Mouse (Mus musculus) forebrain, embryonic 15.5 days (tissue): ENCODE measurements around the gene Serpinb7. TPM values are rescaled to one million over a fixed set of nuclear protein-coding genes. Genes with fewer than 3 reads are reported as not detected.

Experiments used
- ATAC-seq: fragments of 200-750 bp; cut with Nextera tagmentation; replicated peaks from 2 replicates; pipeline ENCODE4 v1.8.0; 2017; ENCODE audit warnings: mild to moderate bottlenecking, moderate TSS enrichment, moderate library complexity
- H3K27ac ChIP-seq: fragments of 300-500 bp; sonication (generic); replicated peaks from 2 replicates; pipeline ENCODE4 v1.5.1; 2015; ENCODE audit warnings: mild to moderate bottlenecking, inconsistent platforms
- H3K27me3 ChIP-seq: fragments of 300-500 bp; sonication (generic); 2 replicates; pipeline ENCODE4 v1.6.1; 2015; ENCODE audit warnings: inconsistent platforms
- H3K36me3 ChIP-seq: fragments of 300-500 bp; sonication (generic); 2 replicates; pipeline ENCODE4 v1.6.1; 2015; ENCODE audit warnings: mild to moderate bottlenecking, inconsistent platforms
- H3K4me1 ChIP-seq: fragments of 300-500 bp; sonication (generic); 2 replicates; pipeline ENCODE4 v1.6.1; 2015; ENCODE audit warnings: inconsistent platforms
- H3K4me2 ChIP-seq: fragments of 300-500 bp; sonication (generic); replicated peaks from 2 replicates; pipeline ENCODE4 v1.6.1; 2015; ENCODE audit warnings: mild to moderate bottlenecking, inconsistent platforms
- H3K4me3 ChIP-seq: fragments of 300-500 bp; sonication (generic); 2 replicates; pipeline ENCODE4 v1.5.1; 2015; ENCODE audit warnings: mild to moderate bottlenecking, inconsistent platforms
- H3K9ac ChIP-seq: fragments of 300-500 bp; sonication (generic); replicated peaks from 2 replicates; pipeline ENCODE4 v1.6.1; 2015; ENCODE audit warnings: mild to moderate bottlenecking, inconsistent platforms
- H3K9me3 ChIP-seq: fragments of 300-500 bp; sonication (generic); 2 replicates; pipeline ENCODE4 v1.6.1; 2016; ENCODE audit warnings: inconsistent platforms
- WGBS: fragments of 180-500 bp; shearing (Covaris S2); methylation state at CpG from one replicate; pipeline ENCODE4 v1.1.7; 2015; ENCODE audit warnings: mixed read lengths; 5-methylcytosine and 5-hydroxymethylcytosine counted together
- polyA plus RNA-seq: library from polyadenylated mRNA; unstranded; fragments of >200 nt; fragmentation: Nextera tagmentation; extraction: Ambion mirVana; gene quantifications from 2 replicates; pipeline ENCODE4 v1.2.1, GENCODE M21; 2015

Serpinb7 gene
- polyA plus RNA-seq = not detected in 2 replicates

DNA sequence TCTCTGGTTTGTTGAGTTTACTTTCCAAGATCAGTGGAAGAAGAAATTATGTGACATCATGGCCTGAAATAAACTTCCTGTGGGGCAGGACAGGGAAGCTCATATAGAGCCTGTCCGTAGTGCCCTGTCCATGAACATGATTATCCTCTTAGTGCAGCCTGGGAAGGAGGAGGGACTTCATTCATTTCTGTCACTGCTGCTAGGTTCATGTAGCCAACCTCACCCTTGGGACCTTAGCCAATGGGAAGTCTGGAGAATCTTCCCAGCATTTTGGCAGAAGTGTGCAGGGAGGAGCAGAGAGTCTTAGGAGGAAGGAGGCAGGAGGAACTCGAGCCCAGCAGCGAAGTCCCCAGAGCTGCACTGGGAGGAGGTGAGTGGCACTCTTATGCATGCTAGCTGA lies at the start of gene Serpinb7:
TSS of gene Serpinb7 (plus strand) at position 301 of the 400 bp plus-strand sequence.
- no peak for ATAC-seq
- Histone ChIP-seq H3K4me1 (no peaks in the 10 kb centered on the region), H3K36me3 (no peaks in the 10 kb centered on the region), H3K27me3 (no peaks in the 10 kb centered on the region), H3K27ac (no peak within 1 kb of the TSS), H3K9me3 (no peaks in the 10 kb centered on the region), H3K4me3 (no peak within 1 kb of the TSS), H3K4me2 (no peak within 1 kb of the TSS), H3K9ac (no peak within 1 kb of the TSS)
- 82% methylated on average over 3 of the region's 3 CpGs for WGBS

DNA sequence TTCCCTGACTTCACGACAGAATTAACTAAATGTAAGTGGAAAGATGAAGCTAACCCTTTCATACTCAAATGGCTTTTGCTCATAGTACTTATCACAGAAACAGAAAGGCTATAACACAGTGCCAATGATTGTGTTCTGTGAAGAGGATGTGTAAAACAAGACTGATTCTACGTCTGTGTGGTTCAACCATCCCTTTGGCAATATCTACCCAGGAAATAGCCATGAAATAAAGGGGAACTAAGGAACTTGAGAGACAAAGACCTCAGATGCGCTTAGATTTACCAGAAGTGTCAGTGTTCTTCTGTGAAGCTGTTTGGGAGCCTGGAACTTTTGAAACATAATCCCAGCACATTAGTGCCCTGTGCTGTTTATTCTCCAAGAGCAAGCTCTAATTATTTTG lies 49.1 kb upstream of the Serpinb7 start:
- no peak overlapping the region for H3K4me3 ChIP-seq
- H3K27me3 ChIP-seq = no peaks in the 10 kb centered on the region
- 51% methylated on average over 3 of the region's 3 CpGs for WGBS
- no peak overlapping the region for H3K9ac ChIP-seq
- H3K36me3 ChIP-seq = no peaks in the 10 kb centered on the region
- H3K9me3 ChIP-seq = no peaks in the 10 kb centered on the region
- H3K4me2 ChIP-seq = no peak overlapping the region
- no peaks in the 10 kb centered on the region for H3K4me1 ChIP-seq
- no peak for ATAC-seq
- no peak overlapping the region for H3K27ac ChIP-seq

DNA sequence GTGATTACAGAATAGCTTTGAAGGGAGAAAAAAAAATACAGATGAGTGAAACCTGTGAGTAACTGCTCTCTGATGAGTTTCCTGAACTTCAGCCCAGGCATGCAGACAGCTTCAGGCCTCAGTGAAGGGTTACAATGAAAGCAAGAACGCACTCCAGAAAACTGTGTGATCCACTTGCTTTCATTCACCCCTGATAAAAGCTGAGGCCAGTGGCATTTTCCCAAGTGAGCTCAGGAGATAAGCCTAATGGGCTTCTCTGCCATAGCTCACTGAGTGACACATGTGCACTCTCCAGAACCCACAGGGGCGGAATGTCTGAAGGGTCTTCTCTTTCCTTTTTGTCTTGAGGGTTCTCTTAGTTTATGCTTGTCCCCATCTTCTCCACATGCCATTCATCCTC lies 48.3 kb upstream of the Serpinb7 start:
- Histone ChIP-seq H3K36me3 (no peaks in the 10 kb centered on the region), H3K9me3 (no peaks in the 10 kb centered on the region), H3K4me2 (no peak overlapping the region), H3K4me3 (no peak overlapping the region), H3K4me1 (no peaks in the 10 kb centered on the region), H3K27me3 (no peaks in the 10 kb centered on the region), H3K27ac (no peak overlapping the region), H3K9ac (no peak overlapping the region)
- 77% methylated on average over 2 of the region's 2 CpGs for WGBS
- ATAC-seq = no peak

DNA sequence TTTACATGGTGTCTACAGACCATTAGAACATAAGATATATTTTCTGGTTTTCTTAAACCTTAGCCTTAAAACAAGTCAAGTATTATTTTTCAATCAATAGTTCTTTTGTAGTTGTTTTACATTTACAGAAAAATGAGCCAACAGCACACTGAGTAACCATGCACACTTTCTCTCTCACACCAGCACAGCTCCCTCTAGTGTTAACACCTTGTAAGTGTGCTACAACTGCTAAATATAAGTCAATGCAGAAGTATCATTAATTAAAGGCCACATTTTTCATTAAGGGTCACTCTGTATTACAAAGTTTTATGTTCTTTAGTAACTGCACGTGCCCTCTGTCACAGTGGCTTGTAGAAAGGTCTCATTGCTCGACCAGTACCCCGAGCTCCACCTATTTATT lies 46.4 kb upstream of the Serpinb7 start:
- Histone ChIP-seq H3K9me3 (no peaks in the 10 kb centered on the region), H3K27me3 (no peaks in the 10 kb centered on the region), H3K4me3 (no peak overlapping the region), H3K36me3 (no peaks in the 10 kb centered on the region), H3K27ac (no peak overlapping the region), H3K9ac (no peak overlapping the region), H3K4me1 (no peaks in the 10 kb centered on the region), H3K4me2 (no peak overlapping the region)
- WGBS = 42% methylated on average over 3 of the region's 3 CpGs
- ATAC-seq = no peak

DNA sequence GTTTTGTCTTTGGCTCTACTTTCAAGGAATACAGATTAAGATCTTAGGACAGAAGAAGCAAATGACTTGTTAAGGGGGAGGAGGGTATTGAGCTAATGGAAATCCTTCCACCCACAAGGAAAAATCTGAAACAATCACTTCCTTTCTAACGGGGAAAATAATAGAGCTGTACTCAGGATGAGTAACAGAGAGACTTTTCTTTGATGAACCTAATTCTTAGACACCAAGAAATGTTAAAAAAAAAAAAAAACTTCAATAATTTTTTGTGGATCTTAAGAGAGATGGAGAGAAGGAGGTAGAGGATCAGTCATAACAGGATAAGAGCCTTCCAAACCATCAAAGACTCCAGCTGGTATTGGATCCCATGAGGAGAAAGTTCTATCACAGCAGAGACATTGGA lies 38.6 kb upstream of the Serpinb7 start, which contains the start of gene Serpinb11:
TSS of gene Serpinb11 (plus strand) at position 301 of the 400 bp plus-strand sequence.
- no peaks in the 10 kb centered on the region for H3K36me3 ChIP-seq
- H3K9me3 ChIP-seq = no peaks in the 10 kb centered on the region
- H3K27ac ChIP-seq = no peak within 1 kb of the TSS
- H3K27me3 ChIP-seq = no peaks in the 10 kb centered on the region
- no peak within 1 kb of the TSS for H3K4me3 ChIP-seq
- no peaks in the 10 kb centered on the region for H3K4me1 ChIP-seq
- H3K9ac ChIP-seq = no peak within 1 kb of the TSS
- no peak within 1 kb of the TSS for H3K4me2 ChIP-seq
- ATAC-seq = no peak
- 23% methylated on average over 1 of the region's 1 CpGs for WGBS

DNA sequence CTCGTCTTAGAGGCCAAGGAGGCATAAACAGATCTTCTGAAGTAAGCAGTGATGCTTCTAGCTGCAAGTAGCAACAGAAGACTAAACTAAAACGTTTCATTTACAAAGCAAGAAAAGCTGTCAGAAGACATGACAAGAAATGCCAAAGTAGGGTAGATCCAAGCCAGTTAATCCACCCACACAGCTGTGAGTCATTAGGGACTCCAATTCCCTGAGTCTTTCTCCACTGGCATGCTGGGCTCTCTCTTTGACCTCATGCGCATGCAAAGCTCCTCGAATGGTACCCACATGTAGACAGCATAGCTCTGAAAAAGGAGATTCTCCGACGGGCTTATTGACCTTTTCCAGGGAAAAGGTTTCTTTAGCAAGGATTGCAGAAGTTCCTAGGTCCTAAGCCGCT lies 33.5 kb upstream of the Serpinb7 start:
- Histone ChIP-seq H3K36me3 (no peaks in the 10 kb centered on the region), H3K9ac (no peak overlapping the region), H3K9me3 (no peaks in the 10 kb centered on the region), H3K4me3 (no peak overlapping the region), H3K4me2 (no peak overlapping the region), H3K27me3 (no peaks in the 10 kb centered on the region), H3K27ac (no peak overlapping the region), H3K4me1 (no peaks in the 10 kb centered on the region)
- WGBS = 61% methylated on average over 7 of the region's 7 CpGs
- no peak for ATAC-seq

DNA sequence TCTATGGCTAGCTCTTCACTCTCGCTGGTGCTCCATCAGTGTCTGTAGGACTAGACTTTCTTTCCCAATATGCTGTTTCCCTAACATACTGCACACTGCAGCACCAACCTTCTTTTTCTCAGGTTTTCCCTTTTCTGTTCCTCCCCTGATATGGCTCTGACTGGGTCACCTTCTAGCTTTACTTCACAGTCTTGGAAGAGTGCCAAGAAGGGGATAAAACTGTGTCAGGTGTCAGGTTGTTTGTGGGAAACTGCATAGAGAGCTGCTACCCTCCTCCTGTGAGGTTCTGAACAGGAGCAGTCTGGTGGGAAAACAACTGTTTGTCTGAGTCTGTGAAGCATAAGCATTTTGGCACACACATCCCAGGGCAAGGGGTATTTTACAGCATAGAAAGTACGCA lies 30.5 kb upstream of the Serpinb7 start:
- Histone ChIP-seq H3K4me2 (no peak overlapping the region), H3K9ac (no peak overlapping the region), H3K36me3 (no peaks in the 10 kb centered on the region), H3K27ac (no peak overlapping the region), H3K27me3 (no peaks in the 10 kb centered on the region), H3K4me3 (no peak overlapping the region), H3K9me3 (no peaks in the 10 kb centered on the region), H3K4me1 (no peaks in the 10 kb centered on the region)
- 53% methylated on average over 2 of the region's 2 CpGs for whole genome bisulfite sequencing
- no peak for ATAC-seq

DNA sequence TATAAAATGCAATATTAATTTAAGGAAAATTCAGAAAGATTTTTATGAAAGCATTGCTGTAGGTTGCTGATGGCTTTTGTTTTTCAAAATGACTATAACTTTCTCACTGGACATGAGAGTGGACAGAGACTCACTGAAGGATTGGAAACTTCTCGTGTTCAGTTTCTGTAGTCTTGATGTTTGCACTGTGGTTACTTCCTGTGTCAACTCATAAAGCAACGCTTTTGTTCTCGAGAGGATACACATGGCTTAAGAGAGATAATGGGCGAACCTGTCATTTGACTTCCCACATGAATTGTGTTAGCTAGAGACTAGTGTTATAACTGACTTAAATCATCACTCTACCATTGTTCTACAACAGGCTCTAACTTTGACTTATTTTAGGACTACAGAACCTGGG lies 22.5 kb upstream of the Serpinb7 start:
- no peaks in the 10 kb centered on the region for H3K9me3 ChIP-seq
- no peaks in the 10 kb centered on the region for H3K36me3 ChIP-seq
- no peak overlapping the region for H3K4me3 ChIP-seq
- H3K27ac ChIP-seq = no peak overlapping the region
- no peaks in the 10 kb centered on the region for H3K27me3 ChIP-seq
- no peak for ATAC-seq
- no peaks in the 10 kb centered on the region for H3K4me1 ChIP-seq
- 87% methylated on average over 4 of the region's 4 CpGs for WGBS
- no peak overlapping the region for H3K4me2 ChIP-seq
- no peak overlapping the region for H3K9ac ChIP-seq

DNA sequence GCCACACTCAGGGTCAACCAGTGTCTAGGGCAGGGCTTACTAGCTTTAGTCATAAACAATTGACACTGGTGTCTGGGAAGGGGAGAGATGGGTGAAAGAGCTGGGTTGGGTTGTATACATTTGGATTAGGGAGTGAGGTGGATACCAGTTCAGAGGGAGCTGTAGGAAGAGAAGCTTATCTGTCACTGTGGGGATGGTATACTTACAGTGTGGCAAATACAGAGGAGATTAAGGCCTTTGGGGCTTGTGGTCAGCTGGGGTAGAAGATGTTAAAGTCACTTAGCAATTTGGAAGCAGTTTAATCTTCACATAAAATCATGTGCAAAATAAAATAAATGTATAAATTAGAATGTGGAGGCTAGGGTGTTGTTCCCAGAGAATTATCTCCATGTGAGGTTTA lies 21.1 kb upstream of the Serpinb7 start:
- Histone ChIP-seq H3K4me1 (no peaks in the 10 kb centered on the region), H3K27ac (no peak overlapping the region), H3K9me3 (no peaks in the 10 kb centered on the region), H3K36me3 (no peaks in the 10 kb centered on the region), H3K9ac (no peak overlapping the region), H3K4me3 (no peak overlapping the region), H3K4me2 (no peak overlapping the region), H3K27me3 (no peaks in the 10 kb centered on the region)
- ATAC-seq = no peak

DNA sequence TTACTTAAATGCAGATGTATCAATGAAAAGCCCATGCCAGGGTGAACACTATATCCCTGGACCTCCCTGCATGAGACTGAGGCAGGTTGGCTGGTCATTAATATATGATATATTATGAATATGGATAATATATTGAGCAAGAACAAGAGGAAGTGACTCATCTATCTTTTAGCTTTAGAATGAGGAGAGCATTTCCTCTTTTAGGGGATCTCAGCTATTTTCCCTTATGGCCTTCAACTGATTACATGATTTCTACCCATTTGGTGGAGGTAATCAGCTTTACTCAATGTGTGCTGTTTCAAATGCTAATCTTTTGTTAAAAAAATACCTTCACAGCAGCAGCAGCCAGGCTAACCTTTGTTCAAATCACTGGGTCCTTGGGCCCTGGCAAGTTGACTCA lies 18.0 kb upstream of the Serpinb7 start:
- no peaks in the 10 kb centered on the region for H3K9me3 ChIP-seq
- no peaks in the 10 kb centered on the region for H3K36me3 ChIP-seq
- no peak overlapping the region for H3K4me3 ChIP-seq
- H3K4me1 ChIP-seq = no peaks in the 10 kb centered on the region
- H3K27ac ChIP-seq = no peak overlapping the region
- H3K27me3 ChIP-seq = no peaks in the 10 kb centered on the region
- no peak overlapping the region for H3K4me2 ChIP-seq
- ATAC-seq = no peak
- no peak overlapping the region for H3K9ac ChIP-seq

DNA sequence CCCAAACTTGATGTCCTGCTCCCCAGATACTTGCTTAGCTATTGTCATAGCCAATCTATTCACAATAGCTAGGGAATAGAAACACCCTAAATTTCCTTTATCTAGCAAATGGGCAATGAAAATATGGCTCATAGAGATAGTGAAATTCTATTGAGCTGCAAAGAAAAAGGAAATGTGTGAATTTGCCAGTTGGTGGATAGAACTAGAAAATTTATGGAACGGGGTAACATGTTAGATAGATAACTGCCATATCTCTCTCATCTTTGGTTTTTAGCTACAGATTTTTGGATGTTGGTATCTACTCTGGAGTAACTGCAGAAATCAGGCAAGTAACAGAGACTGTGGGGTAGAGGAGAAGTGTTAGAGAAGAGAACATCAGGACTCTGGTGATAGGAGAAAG lies 17.1 kb upstream of the Serpinb7 start:
- H3K9ac ChIP-seq = no peak overlapping the region
- no peak overlapping the region for H3K27ac ChIP-seq
- H3K4me3 ChIP-seq = no peak overlapping the region
- H3K4me2 ChIP-seq = no peak overlapping the region
- H3K36me3 ChIP-seq = no peaks in the 10 kb centered on the region
- H3K27me3 ChIP-seq = no peaks in the 10 kb centered on the region
- no peaks in the 10 kb centered on the region for H3K9me3 ChIP-seq
- H3K4me1 ChIP-seq = no peaks in the 10 kb centered on the region
- WGBS = 96% methylated on average over 1 of the region's 1 CpGs
- ATAC-seq = no peak

DNA sequence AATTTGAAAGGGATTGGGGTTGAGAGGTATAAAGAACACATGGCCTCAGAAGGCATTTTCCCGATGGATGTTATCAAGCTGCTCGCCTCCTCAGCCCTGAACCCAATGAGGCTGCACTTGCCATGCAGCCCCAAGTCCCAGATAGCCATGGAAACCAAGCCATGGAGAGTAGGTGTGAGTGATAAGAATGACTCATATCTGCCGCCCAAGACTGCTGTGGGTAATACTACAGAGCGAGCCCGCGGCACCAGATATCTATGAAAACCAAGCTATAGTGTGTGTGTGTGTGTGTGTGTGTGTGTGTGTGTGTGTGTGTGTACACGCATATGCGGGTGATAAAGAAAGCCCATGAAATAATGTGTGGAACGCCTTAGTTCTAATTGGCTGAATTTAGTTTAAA lies 14.9 kb upstream of the Serpinb7 start:
- no peak for ATAC-seq

DNA sequence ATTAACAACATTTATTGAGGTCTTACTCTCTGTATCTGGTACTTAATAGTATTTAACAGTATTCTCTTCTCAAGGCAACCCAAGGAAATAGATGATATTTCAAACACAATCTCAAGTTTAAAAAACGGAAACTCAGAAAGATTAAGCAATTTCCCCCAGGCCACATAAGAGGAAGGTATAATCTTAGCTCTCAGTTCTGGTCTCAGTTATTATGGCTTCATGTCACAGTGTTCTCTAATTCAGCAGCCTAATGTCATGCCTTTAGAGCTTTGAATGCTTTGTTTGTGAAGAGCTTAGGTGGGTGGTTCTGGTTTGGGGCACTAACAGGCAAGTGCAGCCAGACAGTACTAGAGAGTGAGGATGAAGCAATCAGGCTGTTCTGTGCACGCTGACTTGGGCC lies 9.7 kb upstream of the Serpinb7 start:
- Histone ChIP-seq H3K27me3 (no peaks in the 10 kb centered on the region), H3K4me3 (no peak overlapping the region), H3K27ac (no peak overlapping the region), H3K4me1 (no peaks in the 10 kb centered on the region), H3K4me2 (no peak overlapping the region), H3K9me3 (no peaks in the 10 kb centered on the region), H3K36me3 (no peaks in the 10 kb centered on the region), H3K9ac (no peak overlapping the region)
- ATAC-seq = no peak
- WGBS = 87% methylated on average over 2 of the region's 2 CpGs

More for the DNA sequence above, 14.9 kb upstream of the Serpinb7 start:
- H3K4me3 ChIP-seq = no peak overlapping the region
- H3K9me3 ChIP-seq = no peaks in the 10 kb centered on the region
- 97% methylated on average over 9 of the region's 9 CpGs for WGBS
- no peaks in the 10 kb centered on the region for H3K4me1 ChIP-seq
- no peak overlapping the region for H3K27ac ChIP-seq
- H3K4me2 ChIP-seq = no peak overlapping the region
- H3K36me3 ChIP-seq = no peaks in the 10 kb centered on the region
- no peak overlapping the region for H3K9ac ChIP-seq
- H3K27me3 ChIP-seq = no peaks in the 10 kb centered on the region
